Mouse (Mus musculus) hindbrain, postnatal 0 days (tissue): ENCODE measurements at regions not wholly inside any gene's neighbourhood (a gene's known extent, or its start where the extent isn't known, plus 50 kb on each side); places are given as distances from the start of the nearest gene placed in this dataset.

ENCODE experiments used
- ATAC-seq: fragments of 200-750 bp; cut with Nextera tagmentation; 2 replicates; pipeline ENCODE4 v1.8.0; 2017; ENCODE audit warnings: mild to moderate bottlenecking, moderate TSS enrichment, moderate library complexity
- DNase-seq: peaks from one replicate; pipeline ENCODE4 v3.0.0-alpha.2; 2015; ENCODE audit warnings: low spot score
- H3K27ac ChIP-seq: fragments of 300-500 bp; sonication (generic); 2 replicates; pipeline ENCODE4 v1.5.1; 2014; ENCODE audit warnings: mild to moderate bottlenecking
- H3K27me3 ChIP-seq: fragments of 300-500 bp; sonication (generic); 2 replicates; pipeline ENCODE4 v1.6.1; 2014; ENCODE audit warnings: low read length, mixed read lengths; ENCODE audit not compliant: insufficient read depth
- H3K36me3 ChIP-seq: fragments of 300-500 bp; sonication (generic); 2 replicates; pipeline ENCODE4 v1.6.1; 2014; ENCODE audit warnings: low read length, mixed read lengths; ENCODE audit not compliant: insufficient read depth
- H3K4me1 ChIP-seq: fragments of 300-500 bp; sonication (generic); 2 replicates; pipeline ENCODE4 v1.6.1; 2014; ENCODE audit warnings: antibody characterized with exemption, low read length, mixed read lengths; ENCODE audit not compliant: insufficient read depth
- H3K4me2 ChIP-seq: fragments of 300-500 bp; sonication (generic); 2 replicates; pipeline ENCODE4 v1.6.1; 2014; ENCODE audit warnings: low read depth, mild to moderate bottlenecking, low read length, moderate library complexity, mixed read lengths
- H3K4me3 ChIP-seq: fragments of 300-500 bp; sonication (generic); 2 replicates; pipeline ENCODE4 v1.5.1; 2014; ENCODE audit warnings: low read length
- H3K9ac ChIP-seq: fragments of 300-500 bp; sonication (generic); replicated peaks from 2 replicates; pipeline ENCODE4 v1.6.1; 2014; ENCODE audit warnings: mild to moderate bottlenecking, low read length, moderate library complexity, mixed read lengths
- H3K9me3 ChIP-seq: fragments of 300-500 bp; sonication (generic); 2 replicates; pipeline ENCODE4 v1.6.1; 2016; ENCODE audit warnings: low read length, mixed read lengths
- CTCF ChIP-seq: IDR thresholded peaks from 2 replicates; pipeline ENCODE4 v1.5.1; 2016; ENCODE audit warnings: antibody characterized with exemption, control low read depth, low read depth
- WGBS: fragments of 180-500 bp; shearing (Covaris S2); extraction: QIAGEN DNeasy Blood & Tissue Kit; methylation state at CpG from one replicate; pipeline ENCODE4 v1.1.7; 2014; 5-methylcytosine and 5-hydroxymethylcytosine counted together

DNA sequence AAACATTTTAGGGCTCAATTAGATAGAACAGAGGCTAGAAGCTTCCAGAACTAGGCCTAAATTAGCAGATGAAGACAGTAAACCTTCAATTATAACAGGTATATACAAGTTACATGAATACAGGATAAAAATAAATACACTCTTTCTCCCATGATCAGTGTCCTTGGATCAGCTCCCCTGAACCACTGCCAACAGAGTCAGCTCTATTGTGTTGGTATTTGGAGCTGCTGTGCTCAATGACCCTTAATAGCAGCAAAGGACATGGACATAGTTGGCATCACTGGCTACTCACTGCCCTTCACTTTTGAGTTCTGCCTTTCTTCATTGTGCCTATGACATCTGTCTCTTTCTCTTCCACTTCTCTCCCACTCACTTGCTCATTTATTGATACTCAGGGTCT, 639.1 kb upstream of the 4921530L21Rik start:
- DNase-seq (no peak), ATAC-seq (no peak)
- TF ChIP-seq CTCF: no peak
- no peaks in the 10 kb centered on the region for H3K4me1 ChIP-seq
- no peak overlapping the region for H3K4me2 ChIP-seq
- no peak overlapping the region for H3K4me3 ChIP-seq
- no peak overlapping the region for H3K9ac ChIP-seq
- no peak overlapping the region for H3K27ac ChIP-seq
- H3K36me3 ChIP-seq: no peaks in the 10 kb centered on the region
- no peaks in the 10 kb centered on the region for H3K27me3 ChIP-seq
- H3K9me3 ChIP-seq: no peaks in the 10 kb centered on the region

DNA sequence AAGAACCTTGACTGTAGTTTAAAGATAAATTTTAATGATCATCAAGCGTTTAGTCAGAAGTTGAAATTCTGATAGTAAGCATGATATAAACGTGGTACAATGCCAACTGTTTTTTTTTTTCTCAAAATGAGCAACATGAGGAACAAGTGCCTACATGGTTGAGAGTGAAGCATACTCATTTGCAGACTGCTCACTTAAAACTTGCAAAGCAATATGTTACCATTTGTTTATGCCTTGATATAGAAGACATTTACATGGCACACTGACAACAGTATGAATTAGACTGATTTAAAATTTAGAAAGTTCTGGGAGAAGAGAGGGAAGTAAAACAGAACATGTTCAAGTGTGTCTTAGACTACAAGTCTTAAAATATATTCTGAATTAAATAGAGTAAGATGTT, 632.2 kb upstream of the 4921530L21Rik start:
- no peak for DNase-seq
- Histone ChIP-seq H3K9ac (no peak overlapping the region), H3K27ac (no peak overlapping the region), H3K36me3 (no peaks in the 10 kb centered on the region), H3K9me3 (no peaks in the 10 kb centered on the region), H3K4me2 (no peak overlapping the region), H3K4me1 (no peaks in the 10 kb centered on the region), H3K4me3 (no peak overlapping the region), H3K27me3 (no peaks in the 10 kb centered on the region)
- TF ChIP-seq CTCF: no peak
- WGBS: 83% methylated on average over 2 of the region's 2 CpGs
- no peak for ATAC-seq

DNA sequence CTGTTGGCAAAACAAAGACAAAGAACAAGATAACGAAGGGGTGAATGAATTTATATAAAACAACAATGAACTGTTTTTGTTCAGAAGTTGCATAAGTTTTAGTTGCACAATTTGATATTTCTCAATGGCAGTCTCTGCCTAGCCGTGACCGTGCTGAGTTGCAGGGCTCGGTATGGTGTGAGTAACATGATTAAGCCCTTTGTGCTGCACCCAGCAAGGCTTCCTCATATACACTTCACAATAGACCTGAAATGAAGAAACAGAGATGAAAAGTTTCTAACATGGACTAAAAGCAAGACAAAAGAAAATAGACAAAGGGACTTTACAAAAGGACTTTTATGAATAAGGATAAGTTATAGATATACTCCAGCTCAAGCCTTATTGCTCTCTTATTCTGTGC, 624.9 kb upstream of the 4921530L21Rik start:
- Histone ChIP-seq H3K4me2 (no peak overlapping the region), H3K4me3 (no peak overlapping the region), H3K27ac (no peak overlapping the region), H3K9ac (no peak overlapping the region), H3K36me3 (no peaks in the 10 kb centered on the region), H3K9me3 (no peaks in the 10 kb centered on the region), H3K4me1 (no peaks in the 10 kb centered on the region), H3K27me3 (no peaks in the 10 kb centered on the region)
- TF ChIP-seq CTCF: no peak
- no peak for DNase-seq
- WGBS: 39% methylated on average over 4 of the region's 4 CpGs
- no peak for ATAC-seq

DNA sequence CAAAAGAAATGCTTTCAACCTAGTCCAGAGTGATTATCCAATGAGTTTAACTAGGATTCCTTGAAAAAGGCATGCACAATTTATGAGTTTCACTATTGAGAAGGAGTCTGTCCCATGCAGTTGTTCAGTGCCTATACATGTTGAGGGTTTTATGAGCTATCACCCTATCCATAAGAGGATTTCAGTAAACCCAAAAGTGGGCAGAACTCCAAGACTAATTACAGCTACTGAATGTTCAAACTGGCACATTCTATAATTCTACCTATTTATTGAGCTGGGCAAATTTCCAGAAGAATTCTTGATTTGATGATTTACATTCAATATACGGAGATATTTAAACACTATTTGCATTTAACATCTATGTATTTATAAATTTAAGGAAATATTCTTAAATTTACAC, 599.6 kb upstream of the 4921530L21Rik start:
- no peak overlapping the region for H3K4me2 ChIP-seq
- TF ChIP-seq CTCF: no peak
- no peak overlapping the region for H3K4me3 ChIP-seq
- WGBS: 71% methylated on average over 1 of the region's 1 CpGs
- no peak for ATAC-seq
- no peaks in the 10 kb centered on the region for H3K36me3 ChIP-seq
- no peaks in the 10 kb centered on the region for H3K4me1 ChIP-seq
- DNase-seq: peak; percentile 44
- H3K27me3 ChIP-seq: no peaks in the 10 kb centered on the region
- no peaks in the 10 kb centered on the region for H3K9me3 ChIP-seq
- H3K9ac ChIP-seq: no peak overlapping the region
- no peak overlapping the region for H3K27ac ChIP-seq

DNA sequence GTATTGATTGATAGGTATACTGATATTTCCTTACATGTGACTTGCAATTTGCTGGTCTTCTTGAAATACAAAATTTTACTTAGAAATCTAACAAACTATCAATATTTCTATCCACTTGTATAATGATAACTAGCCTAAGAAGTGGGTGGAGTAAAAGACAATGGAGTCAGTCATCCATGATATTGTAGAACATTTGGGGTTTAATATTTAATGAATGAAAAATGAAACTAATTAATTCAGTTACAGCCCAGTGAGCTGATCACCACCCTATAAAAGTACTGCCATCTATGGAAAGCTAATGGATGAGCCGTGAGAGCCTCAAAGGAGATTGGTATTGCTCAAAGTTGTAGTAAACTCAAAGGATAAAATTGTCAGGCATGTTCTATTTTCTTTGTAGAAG, 599.0 kb upstream of the 4921530L21Rik start:
- no peaks in the 10 kb centered on the region for H3K4me1 ChIP-seq
- ATAC-seq (no peak), DNase-seq (no peak)
- no peak overlapping the region for H3K9ac ChIP-seq
- H3K36me3 ChIP-seq: no peaks in the 10 kb centered on the region
- no peaks in the 10 kb centered on the region for H3K9me3 ChIP-seq
- 54% methylated on average over 1 of the region's 1 CpGs for WGBS
- H3K27me3 ChIP-seq: no peaks in the 10 kb centered on the region
- no peak for TF ChIP-seq CTCF
- H3K4me2 ChIP-seq: no peak overlapping the region
- no peak overlapping the region for H3K27ac ChIP-seq
- H3K4me3 ChIP-seq: no peak overlapping the region

DNA sequence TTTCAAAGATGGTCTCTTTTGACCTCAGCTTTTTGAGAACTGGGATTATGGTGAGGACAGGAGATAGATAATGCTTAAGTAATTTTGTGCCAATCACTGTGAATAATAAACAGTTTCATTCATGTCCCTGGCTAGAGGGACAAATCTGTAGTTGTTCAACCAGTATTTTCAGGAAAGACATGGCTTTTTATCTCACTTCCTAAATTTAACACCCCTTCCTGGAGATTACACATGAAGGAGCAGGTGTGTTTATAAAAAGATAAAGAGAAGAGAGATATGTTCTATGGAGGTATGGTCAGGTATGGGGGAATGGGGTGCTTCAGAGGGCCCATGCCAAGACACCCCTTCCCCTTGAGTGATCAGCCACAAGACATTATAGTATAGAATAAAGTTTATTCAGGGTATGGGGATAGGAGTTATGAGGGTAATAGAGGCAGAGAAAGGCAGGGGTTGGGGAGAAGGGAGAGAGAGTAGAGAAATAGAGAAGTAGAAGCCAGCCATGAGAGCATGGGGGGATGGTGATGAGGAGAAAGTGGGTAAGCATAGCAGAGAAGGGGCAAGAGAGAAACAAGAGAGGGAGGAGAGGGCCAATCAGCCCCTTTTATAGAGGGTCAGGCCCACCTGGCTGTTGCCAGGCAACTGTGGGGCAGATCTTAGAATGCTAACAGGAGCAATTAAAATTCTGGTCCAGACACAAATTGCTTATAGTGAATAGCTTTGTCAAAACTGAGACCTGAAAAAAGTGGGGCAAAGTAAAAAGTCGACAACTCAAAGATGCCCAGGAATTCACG, 566.7 kb upstream of the 4921530L21Rik start:
- Histone ChIP-seq H3K9ac (no peak overlapping the region), H3K9me3 (no peaks in the 10 kb centered on the region), H3K36me3 (no peaks in the 10 kb centered on the region), H3K4me2 (no peak overlapping the region), H3K4me1 (no peaks in the 10 kb centered on the region), H3K4me3 (no peak overlapping the region), H3K27ac (no peak overlapping the region), H3K27me3 (no peaks in the 10 kb centered on the region)
- TF ChIP-seq CTCF: no peak
- WGBS: 76% methylated on average over 2 of the region's 2 CpGs
- ATAC-seq (no peak), DNase-seq (no peak)

DNA sequence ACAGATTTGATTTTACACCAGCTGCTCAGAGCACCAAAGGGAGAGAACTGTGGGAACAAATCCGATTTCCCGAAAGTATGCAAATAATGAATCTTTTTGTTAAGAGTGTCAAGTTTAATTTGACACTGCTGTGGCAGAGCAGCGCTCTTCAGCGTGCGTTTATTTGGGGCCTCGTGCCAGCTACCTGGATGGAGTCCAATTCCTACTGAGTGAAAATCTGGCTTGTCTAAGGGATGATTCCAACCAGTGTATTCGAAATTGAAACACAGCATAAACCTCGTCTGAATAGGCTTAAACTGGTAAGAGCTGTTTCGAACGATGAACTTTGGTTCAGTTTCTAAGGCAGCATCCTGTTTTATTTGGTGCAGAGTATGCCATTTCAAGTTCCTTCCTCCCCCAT, 524.1 kb upstream of the 4921530L21Rik start:
- WGBS: 21% methylated on average over 10 of the region's 10 CpGs

More for the DNA sequence above, 524.1 kb upstream of the 4921530L21Rik start:
- H3K9me3 ChIP-seq: no peaks in the 10 kb centered on the region
- H3K4me1 ChIP-seq: no peaks in the 10 kb centered on the region
- no peak overlapping the region for H3K9ac ChIP-seq
- H3K27me3 ChIP-seq: no peaks in the 10 kb centered on the region
- H3K4me2 ChIP-seq: peak overlapping the region; percentile 25
- H3K27ac ChIP-seq: no peak overlapping the region
- no peak overlapping the region for H3K4me3 ChIP-seq
- DNase-seq (peak; percentile 90), ATAC-seq (peak; percentile 89)
- H3K36me3 ChIP-seq: no peaks in the 10 kb centered on the region
- no peak for TF ChIP-seq CTCF
